Mouse (Mus musculus) kidney, embryonic 15.5 days (tissue): ENCODE results near the gene Rdh9. TPM values are rescaled to one million over a fixed set of nuclear protein-coding genes. Genes with fewer than 3 reads are reported as not detected.
A peak's percentile ranks its signal among the peaks of the same experiment; 100 is the strongest.

Experiments used
- ATAC-seq: fragments of 200-750 bp; cut with Nextera tagmentation; replicated peaks from 2 replicates; pipeline ENCODE4 v1.8.0; 2017; ENCODE audit warnings: moderate TSS enrichment; ENCODE audit not compliant: low FRiP score
- H3K27ac ChIP-seq: fragments of 300-500 bp; sonication (generic); 2 replicates; pipeline ENCODE4 v1.5.1; 2015; ENCODE audit warnings: mild to moderate bottlenecking, inconsistent platforms
- H3K27me3 ChIP-seq: fragments of 300-500 bp; sonication (generic); 2 replicates; pipeline ENCODE4 v1.6.1; 2015; ENCODE audit warnings: inconsistent platforms
- H3K36me3 ChIP-seq: fragments of 300-500 bp; sonication (generic); 2 replicates; pipeline ENCODE4 v1.6.1; 2015; ENCODE audit warnings: inconsistent platforms
- H3K4me1 ChIP-seq: fragments of 300-500 bp; sonication (generic); 2 replicates; pipeline ENCODE4 v1.6.1; 2015; ENCODE audit warnings: inconsistent platforms
- H3K4me2 ChIP-seq: fragments of 300-500 bp; sonication (generic); 2 replicates; pipeline ENCODE4 v1.6.1; 2015; ENCODE audit warnings: moderate library complexity, mild to moderate bottlenecking, inconsistent platforms
- H3K4me3 ChIP-seq: fragments of 300-500 bp; sonication (generic); replicated peaks from 2 replicates; pipeline ENCODE4 v1.5.1; 2015; ENCODE audit warnings: mild to moderate bottlenecking, inconsistent platforms
- H3K9ac ChIP-seq: fragments of 300-500 bp; sonication (generic); 2 replicates; pipeline ENCODE4 v1.6.1; 2015; ENCODE audit warnings: mild to moderate bottlenecking, inconsistent platforms
- H3K9me3 ChIP-seq: fragments of 300-500 bp; sonication (generic); replicated peaks from 2 replicates; pipeline ENCODE4 v1.6.1; 2016; ENCODE audit warnings: inconsistent platforms
- WGBS: fragments of 180-500 bp; shearing (Covaris S2); methylation state at CpG from one replicate; pipeline ENCODE4 v1.1.7; 2015; ENCODE audit warnings: mixed read lengths; 5-methylcytosine and 5-hydroxymethylcytosine counted together
- polyA plus RNA-seq: library from polyadenylated mRNA; unstranded; fragments of >200 nt; fragmentation: Nextera tagmentation; extraction: Ambion mirVana; gene quantifications from 2 replicates; pipeline ENCODE4 v1.2.1, GENCODE M21; 2015

The Rdh9 gene
- polyA plus RNA-seq, 1 experiment from 2014 or later = not detected

GRCm38 (mm10) chr10:127744661-127745060 is 31.5 kb upstream of the Rdh9 start:
- no peak for ATAC-seq
- 72% methylated on average over 5 of the region's 5 CpGs for whole genome bisulfite sequencing

GRCm38 (mm10) chr10:127745886-127746285 is 30.3 kb upstream of the Rdh9 start:
- no peak for ATAC-seq
- H3K4me1 ChIP-seq = peaks cover 54% of the 10 kb centered on the region
- H3K4me2 ChIP-seq = no peak overlapping the region
- no peaks in the 10 kb centered on the region for H3K27me3 ChIP-seq
- H3K9me3 ChIP-seq = no peaks in the 10 kb centered on the region
- H3K9ac ChIP-seq = no peak overlapping the region
- WGBS = 68% methylated on average over 5 of the region's 5 CpGs
- H3K4me3 ChIP-seq = no peak overlapping the region
- peaks cover 67% of the 10 kb centered on the region for H3K36me3 ChIP-seq
- no peak overlapping the region for H3K27ac ChIP-seq

More at GRCm38 (mm10) chr10:127744661-127745060, 31.5 kb upstream of the Rdh9 start:
- Histone ChIP-seq H3K27ac (no peak overlapping the region), H3K4me3 (no peak overlapping the region), H3K9ac (no peak overlapping the region), H3K36me3 (peaks cover 67% of the 10 kb centered on the region), H3K9me3 (no peaks in the 10 kb centered on the region), H3K27me3 (no peaks in the 10 kb centered on the region), H3K4me2 (no peak overlapping the region), H3K4me1 (peaks cover 54% of the 10 kb centered on the region)

- H3K27me3 ChIP-seq = no peaks in the 10 kb centered on the region
- ATAC-seq = no peak
- no peak overlapping the region for H3K4me2 ChIP-seq
- no peaks in the 10 kb centered on the region for H3K9me3 ChIP-seq
- H3K9ac ChIP-seq = no peak overlapping the region
- peak overlapping the region; percentile 67; the same call in 1 of the 2 replicates for H3K27ac ChIP-seq
- 84% methylated on average over 8 of the region's 8 CpGs for WGBS
- H3K4me3 ChIP-seq = no peak overlapping the region
- H3K36me3 ChIP-seq = peaks cover 57% of the 10 kb centered on the region
- H3K4me1 ChIP-seq = peaks cover 52% of the 10 kb centered on the region
These were observed 28.9 kb upstream of the Rdh9 start for GRCm38 (mm10) chr10:127747254-127747653.

- H3K9ac ChIP-seq = no peak overlapping the region
- peak overlapping the region; percentile 85 for H3K27ac ChIP-seq
- peak overlapping the region; percentile 31; the same call in 1 of the 2 replicates for H3K4me3 ChIP-seq
- WGBS = 5% methylated on average over 8 of the region's 8 CpGs
- peak; percentile 65 for ATAC-seq
- peak overlapping the region; percentile 47 for H3K4me2 ChIP-seq
- H3K27me3 ChIP-seq = no peaks in the 10 kb centered on the region
- H3K36me3 ChIP-seq = peaks cover 40% of the 10 kb centered on the region
- no peaks in the 10 kb centered on the region for H3K9me3 ChIP-seq
- H3K4me1 ChIP-seq = peaks cover 52% of the 10 kb centered on the region
These were observed 27.2 kb upstream of the Rdh9 start for GRCm38 (mm10) chr10:127748847-127749612.

- H3K4me1 ChIP-seq = peaks cover 59% of the 10 kb centered on the region
- H3K4me3 ChIP-seq = peak overlapping the region; percentile 31
- H3K27ac ChIP-seq = peak overlapping the region; percentile 85
- H3K36me3 ChIP-seq = peaks cover 27% of the 10 kb centered on the region
- peak overlapping the region; percentile 21; the same call in 1 of the 2 replicates for H3K9ac ChIP-seq
- ATAC-seq = no peak
- no peaks in the 10 kb centered on the region for H3K9me3 ChIP-seq
- H3K27me3 ChIP-seq = no peaks in the 10 kb centered on the region
- 56% methylated on average over 24 of the region's 24 CpGs for WGBS
- H3K4me2 ChIP-seq = peak overlapping the region; percentile 47
These were observed 25.9 kb upstream of the Rdh9 start for GRCm38 (mm10) chr10:127750136-127750777.

- H3K36me3 ChIP-seq = peaks cover 16% of the 10 kb centered on the region
- H3K4me3 ChIP-seq = peak within 1 kb of the TSS; percentile 31
- no peaks in the 10 kb centered on the region for H3K9me3 ChIP-seq
- H3K27me3 ChIP-seq = no peaks in the 10 kb centered on the region
- WGBS = 32% methylated on average over 8 of the region's 8 CpGs
- H3K4me2 ChIP-seq = peak within 1 kb of the TSS; percentile 47
- ATAC-seq = 0 out of 2 replicates have a peak, but pooled peaks have one; percentile 38
- H3K4me1 ChIP-seq = peaks cover 58% of the 10 kb centered on the region
- H3K27ac ChIP-seq = 0 out of 2 replicates have a peak within 1 kb of the TSS, but pooled peaks have one; percentile 45
- no peak within 1 kb of the TSS for H3K9ac ChIP-seq
These were observed 24.6 kb upstream of the Rdh9 start, which contains the start of gene Gpr182 for GRCm38 (mm10) chr10:127751548-127751947. Gpr182 (minus strand) TSS chr10:127751732.

GRCm38 (mm10) chr10:127754566-127755166 is 21.5 kb upstream of the Rdh9 start:
- no peaks in the 10 kb centered on the region for H3K36me3 ChIP-seq
- H3K9me3 ChIP-seq = no peaks in the 10 kb centered on the region
- H3K27ac ChIP-seq = peak overlapping the region; percentile 43; the same call in 1 of the 2 replicates
- H3K4me3 ChIP-seq = no peak overlapping the region
- no peak overlapping the region for H3K4me2 ChIP-seq
- H3K9ac ChIP-seq = no peak overlapping the region
- ATAC-seq = no peak
- WGBS = 57% methylated on average over 6 of the region's 6 CpGs
- H3K4me1 ChIP-seq = peaks cover 34% of the 10 kb centered on the region
- no peaks in the 10 kb centered on the region for H3K27me3 ChIP-seq

GRCm38 (mm10) chr10:127755246-127755645 is 20.9 kb upstream of the Rdh9 start:
- Histone ChIP-seq H3K9ac (no peak overlapping the region), H3K4me1 (peaks cover 28% of the 10 kb centered on the region), H3K4me2 (no peak overlapping the region), H3K27ac (no peak overlapping the region; the same call in 1 of the 2 replicates), H3K36me3 (no peaks in the 10 kb centered on the region), H3K4me3 (no peak overlapping the region), H3K9me3 (no peaks in the 10 kb centered on the region), H3K27me3 (no peaks in the 10 kb centered on the region)
- WGBS = 79% methylated on average over 3 of the region's 3 CpGs
- no peak for ATAC-seq

GRCm38 (mm10) chr10:127755770-127756468 is 20.3 kb upstream of the Rdh9 start:
- Histone ChIP-seq H3K9ac (0 out of 2 replicates have a peak overlapping the region, but pooled peaks have one; percentile 17), H3K27ac (peak overlapping the region; percentile 54; the same call in 1 of the 2 replicates), H3K27me3 (no peaks in the 10 kb centered on the region), H3K9me3 (no peaks in the 10 kb centered on the region), H3K4me1 (peaks cover 24% of the 10 kb centered on the region), H3K4me2 (peak overlapping the region; percentile 48), H3K36me3 (no peaks in the 10 kb centered on the region), H3K4me3 (0 out of 2 replicates have a peak overlapping the region, but pooled peaks have one; percentile 5)
- 46% methylated on average over 18 of the region's 18 CpGs for WGBS
- ATAC-seq = no peak

GRCm38 (mm10) chr10:127759181-127760110 is 16.7 kb upstream of the Rdh9 start, which contains the start of the genes Rdh1 and Rdh16f1:
Rdh1 (plus strand) TSS chr10:127759721.
Rdh16f1 (plus strand) TSS chr10:127759787.
- Histone ChIP-seq H3K4me1 (peaks cover 20% of the 10 kb centered on the region), H3K4me2 (no peak within 1 kb of the TSS), H3K9me3 (no peaks in the 10 kb centered on the region), H3K27ac (0 out of 2 replicates have a peak within 1 kb of the TSS, but pooled peaks have one; percentile 2), H3K9ac (no peak within 1 kb of the TSS), H3K36me3 (no peaks in the 10 kb centered on the region), H3K4me3 (no peak within 1 kb of the TSS), H3K27me3 (no peaks in the 10 kb centered on the region)
- 59% methylated on average over 9 of the region's 9 CpGs for WGBS
- no peak for ATAC-seq
